Mouse (Mus musculus): ENCODE measurements around the gene Sema3c. TPM values are rescaled to one million over a fixed set of nuclear protein-coding genes. Genes with fewer than 3 reads are reported as not detected.

Sema3c gene
- polyA plus RNA-seq, 1 experiment from 2014 or later: 12.2 TPM

DNA sequence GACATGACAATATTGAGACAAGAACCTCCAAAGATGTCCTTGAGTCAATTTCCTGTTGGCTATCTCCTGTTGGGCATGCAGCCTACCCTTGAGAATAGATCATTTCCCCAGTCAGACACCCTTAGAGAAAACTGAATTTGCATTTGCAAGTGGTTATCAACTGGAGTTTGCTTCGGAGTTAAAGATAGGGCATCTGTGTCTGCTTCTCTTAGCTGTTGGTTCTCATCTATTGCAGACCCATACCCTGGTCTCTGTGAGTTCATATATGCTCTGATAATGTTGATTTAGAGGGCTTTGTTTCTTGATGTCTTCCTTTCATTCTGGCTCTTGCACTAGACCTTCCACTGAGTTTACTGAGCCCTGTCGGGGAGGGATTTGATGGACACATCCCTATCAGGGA lies 106.8 kb downstream of the Sema3c start:
- ATAC-seq (ENCODE audit: low FRiP score, low TSS enrichment): no peak
- no peak overlapping the region for H3K27ac ChIP-seq (replicated peaks; ENCODE audit: low read depth, low read length)
- WGBS: 89% methylated on average over 2 of the region's 2 CpGs
- no peak overlapping the region for H3K4me3 ChIP-seq (replicated peaks; ENCODE audit: low read depth, low read length)
- H3K9me3 ChIP-seq (ENCODE audit: control insufficient read depth, low read length): no peaks in the 10 kb centered on the region
- no peak overlapping the region for H3K9ac ChIP-seq (replicated peaks; ENCODE audit: low read length)
- no peak overlapping the region for H3K4me2 ChIP-seq (ENCODE audit: low read length)
- DNase-seq: no peak
- H3K36me3 ChIP-seq (ENCODE audit: control insufficient read depth, insufficient read depth, low read length): no peaks in the 10 kb centered on the region
- no peaks in the 10 kb centered on the region for H3K4me1 ChIP-seq (ENCODE audit: control insufficient read depth, insufficient read depth, low read length)
- no peaks in the 10 kb centered on the region for H3K27me3 ChIP-seq (ENCODE audit: control insufficient read depth, insufficient read depth, low read length)

DNA sequence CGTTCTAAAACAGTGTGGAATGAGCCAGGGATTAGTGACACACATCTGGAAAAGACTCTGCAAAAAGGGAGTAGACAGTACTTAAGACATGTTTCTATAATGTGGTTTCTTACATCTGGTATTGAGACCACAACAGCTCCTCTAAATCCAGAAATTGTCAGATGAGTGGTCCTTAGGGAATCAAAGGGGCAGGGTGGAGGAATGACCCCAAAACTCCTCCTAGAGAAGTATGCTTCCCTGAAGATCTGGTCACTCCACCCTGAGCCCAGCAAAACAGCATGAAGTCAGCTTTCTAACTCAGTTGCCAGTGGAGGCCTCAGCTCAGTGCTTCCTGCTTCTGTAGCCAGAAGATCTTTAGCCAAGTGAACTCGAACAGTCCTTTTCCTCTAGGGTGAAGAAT lies 115.0 kb downstream of the Sema3c start:
- Histone ChIP-seq H3K36me3 (ENCODE audit: control insufficient read depth, insufficient read depth, low read length) (no peaks in the 10 kb centered on the region), H3K9me3 (ENCODE audit: control insufficient read depth, low read length) (no peaks in the 10 kb centered on the region), H3K4me3 (replicated peaks; ENCODE audit: low read depth, low read length) (no peak overlapping the region), H3K27ac (replicated peaks; ENCODE audit: low read depth, low read length) (no peak overlapping the region), H3K4me2 (ENCODE audit: low read length) (no peak overlapping the region), H3K27me3 (ENCODE audit: control insufficient read depth, insufficient read depth, low read length) (no peaks in the 10 kb centered on the region), H3K4me1 (ENCODE audit: control insufficient read depth, insufficient read depth, low read length) (no peaks in the 10 kb centered on the region), H3K9ac (replicated peaks; ENCODE audit: low read length) (no peak overlapping the region)
- DNase-seq (no peak), ATAC-seq (ENCODE audit: low FRiP score, low TSS enrichment) (no peak)
- WGBS: 77% methylated on average over 2 of the region's 2 CpGs

- WGBS: 85% methylated on average over 5 of the region's 5 CpGs
- H3K4me3 ChIP-seq (replicated peaks; ENCODE audit: low read depth, low read length): no peak overlapping the region
- H3K9me3 ChIP-seq (ENCODE audit: control insufficient read depth, low read length): no peaks in the 10 kb centered on the region
- DNase-seq (no peak), ATAC-seq (ENCODE audit: low FRiP score, low TSS enrichment) (no peak)
- no peak overlapping the region for H3K27ac ChIP-seq (replicated peaks; ENCODE audit: low read depth, low read length)
- no peaks in the 10 kb centered on the region for H3K27me3 ChIP-seq (ENCODE audit: control insufficient read depth, insufficient read depth, low read length)
- no peak overlapping the region for H3K4me2 ChIP-seq (ENCODE audit: low read length)
- no peaks in the 10 kb centered on the region for H3K36me3 ChIP-seq (ENCODE audit: control insufficient read depth, insufficient read depth, low read length)
- no peaks in the 10 kb centered on the region for H3K4me1 ChIP-seq (ENCODE audit: control insufficient read depth, insufficient read depth, low read length)
- H3K9ac ChIP-seq (replicated peaks; ENCODE audit: low read length): no peak overlapping the region
These were observed 115.5 kb downstream of the Sema3c start for GRCm38 (mm10) chr5:17689604-17690003.

DNA sequence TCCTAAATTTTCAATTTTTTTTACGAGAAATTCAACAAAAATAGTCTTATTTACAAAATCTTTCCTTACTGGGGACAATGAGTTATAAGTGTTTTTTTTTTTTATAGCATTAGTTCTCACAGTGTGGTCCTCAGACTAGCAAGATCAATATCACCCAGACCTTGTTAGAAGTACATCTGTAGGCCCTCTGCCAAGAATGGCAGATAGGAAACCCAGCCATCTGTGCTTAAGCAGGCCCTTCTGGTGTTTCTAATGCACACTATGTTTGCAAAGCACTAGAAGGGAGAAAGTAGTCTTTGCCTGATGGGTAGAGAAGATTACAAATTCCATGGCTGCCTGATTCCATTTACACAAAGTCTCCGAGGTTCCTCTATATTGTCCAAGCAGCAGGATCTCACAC lies 121.3 kb downstream of the Sema3c start:
- Histone ChIP-seq H3K4me1 (ENCODE audit: control insufficient read depth, insufficient read depth, low read length) (no peaks in the 10 kb centered on the region), H3K4me2 (ENCODE audit: low read length) (no peak overlapping the region), H3K36me3 (ENCODE audit: control insufficient read depth, insufficient read depth, low read length) (no peaks in the 10 kb centered on the region), H3K9me3 (ENCODE audit: control insufficient read depth, low read length) (no peaks in the 10 kb centered on the region), H3K27ac (replicated peaks; ENCODE audit: low read depth, low read length) (no peak overlapping the region), H3K9ac (replicated peaks; ENCODE audit: low read length) (no peak overlapping the region), H3K27me3 (ENCODE audit: control insufficient read depth, insufficient read depth, low read length) (no peaks in the 10 kb centered on the region), H3K4me3 (replicated peaks; ENCODE audit: low read depth, low read length) (no peak overlapping the region)
- 85% methylated on average over 2 of the region's 2 CpGs for WGBS
- DNase-seq (no peak), ATAC-seq (ENCODE audit: low FRiP score, low TSS enrichment) (no peak)

- H3K27me3 ChIP-seq (ENCODE audit: control insufficient read depth, insufficient read depth, low read length): no peaks in the 10 kb centered on the region
- H3K4me1 ChIP-seq (ENCODE audit: control insufficient read depth, insufficient read depth, low read length): no peaks in the 10 kb centered on the region
- H3K27ac ChIP-seq (replicated peaks; ENCODE audit: low read depth, low read length): no peak overlapping the region
- ATAC-seq (ENCODE audit: low FRiP score, low TSS enrichment): no peak
- H3K9me3 ChIP-seq (ENCODE audit: control insufficient read depth, low read length): no peaks in the 10 kb centered on the region
- WGBS: 97% methylated on average over 2 of the region's 2 CpGs
- DNase-seq: no peak
- H3K9ac ChIP-seq (replicated peaks; ENCODE audit: low read length): no peak overlapping the region
- H3K4me3 ChIP-seq (replicated peaks; ENCODE audit: low read depth, low read length): no peak overlapping the region
- H3K36me3 ChIP-seq (ENCODE audit: control insufficient read depth, insufficient read depth, low read length): no peaks in the 10 kb centered on the region
- H3K4me2 ChIP-seq (ENCODE audit: low read length): no peak overlapping the region
These were observed 124.8 kb downstream of the Sema3c start for GRCm38 (mm10) chr5:17698905-17699304.

DNA sequence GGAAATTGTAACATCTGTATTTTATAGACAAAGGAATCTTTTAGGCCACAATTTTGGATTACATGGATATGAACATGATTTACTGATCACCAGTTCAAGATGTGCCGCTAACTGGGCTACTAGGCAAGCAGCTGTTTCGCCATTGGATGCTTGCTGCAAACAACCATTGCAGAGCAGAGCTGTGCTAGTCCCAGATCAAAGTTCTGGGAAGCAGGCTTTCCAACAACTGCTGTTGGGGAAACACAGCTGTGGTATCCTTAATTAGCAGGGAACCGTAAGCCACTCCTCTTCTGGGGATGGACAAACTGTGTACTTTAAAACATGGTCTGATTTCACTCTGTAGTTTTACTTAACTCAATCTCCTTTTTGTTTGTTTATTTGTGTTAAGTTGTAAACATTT lies 130.1 kb downstream of the Sema3c start:
- Histone ChIP-seq H3K4me2 (ENCODE audit: low read length) (no peak overlapping the region), H3K4me1 (ENCODE audit: control insufficient read depth, insufficient read depth, low read length) (no peaks in the 10 kb centered on the region), H3K9ac (replicated peaks; ENCODE audit: low read length) (no peak overlapping the region), H3K4me3 (replicated peaks; ENCODE audit: low read depth, low read length) (no peak overlapping the region), H3K27ac (replicated peaks; ENCODE audit: low read depth, low read length) (no peak overlapping the region), H3K27me3 (ENCODE audit: control insufficient read depth, insufficient read depth, low read length) (no peaks in the 10 kb centered on the region), H3K36me3 (ENCODE audit: control insufficient read depth, insufficient read depth, low read length) (no peaks in the 10 kb centered on the region), H3K9me3 (ENCODE audit: control insufficient read depth, low read length) (no peaks in the 10 kb centered on the region)
- ATAC-seq (ENCODE audit: low FRiP score, low TSS enrichment): no peak
- no peak for DNase-seq
- WGBS: 74% methylated on average over 3 of the region's 3 CpGs

DNA sequence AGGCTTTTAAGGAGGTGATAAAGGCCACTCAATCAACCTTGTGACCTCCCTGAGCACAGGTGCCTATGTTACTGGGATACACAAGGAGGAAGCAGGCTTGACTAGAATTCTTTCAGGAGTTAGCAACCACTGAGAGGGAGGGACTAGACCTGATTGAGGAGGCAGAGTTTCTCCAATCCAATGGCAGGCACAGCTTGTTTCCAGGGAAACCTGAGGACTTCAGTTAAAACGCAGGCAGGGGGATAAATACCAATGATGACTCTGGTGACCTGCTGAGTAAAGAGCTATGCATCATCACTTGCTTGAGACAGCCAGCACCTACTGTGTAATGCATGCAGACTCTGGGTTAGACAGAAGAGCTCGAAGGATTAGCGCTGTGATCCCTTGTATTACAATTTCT lies 133.0 kb downstream of the Sema3c start:
- Histone ChIP-seq H3K4me1 (ENCODE audit: control insufficient read depth, insufficient read depth, low read length) (no peaks in the 10 kb centered on the region), H3K9ac (replicated peaks; ENCODE audit: low read length) (no peak overlapping the region), H3K4me2 (ENCODE audit: low read length) (no peak overlapping the region), H3K4me3 (replicated peaks; ENCODE audit: low read depth, low read length) (no peak overlapping the region), H3K36me3 (ENCODE audit: control insufficient read depth, insufficient read depth, low read length) (no peaks in the 10 kb centered on the region), H3K27ac (replicated peaks; ENCODE audit: low read depth, low read length) (no peak overlapping the region), H3K27me3 (ENCODE audit: control insufficient read depth, insufficient read depth, low read length) (no peaks in the 10 kb centered on the region), H3K9me3 (ENCODE audit: control insufficient read depth, low read length) (no peaks in the 10 kb centered on the region)
- ATAC-seq (ENCODE audit: low FRiP score, low TSS enrichment) (peak; percentile 20; the same call in 1 of the 2 replicates), DNase-seq (peak; percentile 3)
- 19% methylated on average over 3 of the region's 3 CpGs for WGBS

DNA sequence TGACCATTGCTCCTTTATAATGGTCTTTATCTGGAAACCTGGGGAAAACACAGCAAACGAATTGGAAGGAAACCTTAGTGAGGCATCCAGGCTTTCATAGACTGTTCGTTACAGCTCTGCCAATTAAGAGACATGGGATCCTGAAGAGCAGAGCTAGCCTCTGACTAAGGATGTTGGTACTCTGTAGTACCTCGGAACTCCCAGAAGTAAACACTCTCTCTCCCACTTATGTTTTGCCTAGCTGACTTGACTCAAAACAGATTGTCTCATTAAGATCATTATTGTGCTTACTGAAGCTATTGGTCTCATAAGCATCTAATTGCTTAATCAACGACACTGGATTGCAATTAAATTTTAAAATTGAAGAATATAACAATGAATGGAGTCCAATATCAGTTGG lies 138.3 kb downstream of the Sema3c start:
- Histone ChIP-seq H3K36me3 (ENCODE audit: control insufficient read depth, insufficient read depth, low read length) (no peaks in the 10 kb centered on the region), H3K27ac (replicated peaks; ENCODE audit: low read depth, low read length) (no peak overlapping the region), H3K4me3 (replicated peaks; ENCODE audit: low read depth, low read length) (no peak overlapping the region), H3K4me2 (ENCODE audit: low read length) (no peak overlapping the region), H3K4me1 (ENCODE audit: control insufficient read depth, insufficient read depth, low read length) (no peaks in the 10 kb centered on the region), H3K9me3 (ENCODE audit: control insufficient read depth, low read length) (no peaks in the 10 kb centered on the region), H3K9ac (replicated peaks; ENCODE audit: low read length) (no peak overlapping the region), H3K27me3 (ENCODE audit: control insufficient read depth, insufficient read depth, low read length) (no peaks in the 10 kb centered on the region)
- ATAC-seq (ENCODE audit: low FRiP score, low TSS enrichment): no peak
- WGBS: 79% methylated on average over 4 of the region's 4 CpGs
- no peak for DNase-seq

DNA sequence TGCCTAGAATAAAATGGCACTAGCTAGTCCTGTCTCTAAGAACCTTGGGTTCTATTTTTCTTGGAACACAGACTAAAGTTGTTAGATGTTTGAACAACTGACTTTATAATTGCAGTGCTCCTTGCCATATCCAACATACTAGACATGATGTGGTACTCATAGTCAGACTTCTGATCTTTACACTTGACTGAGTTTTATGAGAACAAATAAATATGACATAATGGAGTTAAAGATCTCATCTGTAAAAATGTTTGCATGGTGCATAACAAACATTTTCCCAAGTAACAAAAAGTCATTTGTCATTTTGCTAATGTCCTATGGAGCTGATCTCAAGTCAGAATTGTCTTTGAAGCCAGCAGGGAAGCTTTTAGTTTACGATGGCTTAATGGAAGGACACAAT lies 141.1 kb downstream of the Sema3c start:
- 77% methylated on average over 1 of the region's 1 CpGs for WGBS
- H3K9me3 ChIP-seq (ENCODE audit: control insufficient read depth, low read length): no peaks in the 10 kb centered on the region
- H3K27me3 ChIP-seq (ENCODE audit: control insufficient read depth, insufficient read depth, low read length): no peaks in the 10 kb centered on the region
- H3K27ac ChIP-seq (replicated peaks; ENCODE audit: low read depth, low read length): no peak overlapping the region
- H3K4me2 ChIP-seq (ENCODE audit: low read length): no peak overlapping the region
- ATAC-seq (ENCODE audit: low FRiP score, low TSS enrichment): no peak
- no peak overlapping the region for H3K9ac ChIP-seq (replicated peaks; ENCODE audit: low read length)
- no peak overlapping the region for H3K4me3 ChIP-seq (replicated peaks; ENCODE audit: low read depth, low read length)
- H3K36me3 ChIP-seq (ENCODE audit: control insufficient read depth, insufficient read depth, low read length): no peaks in the 10 kb centered on the region
- no peaks in the 10 kb centered on the region for H3K4me1 ChIP-seq (ENCODE audit: control insufficient read depth, insufficient read depth, low read length)
- DNase-seq: no peak
